Comparison of ENCODE assay signal across 26 mouse cellular contexts in the genomic region with DNA sequence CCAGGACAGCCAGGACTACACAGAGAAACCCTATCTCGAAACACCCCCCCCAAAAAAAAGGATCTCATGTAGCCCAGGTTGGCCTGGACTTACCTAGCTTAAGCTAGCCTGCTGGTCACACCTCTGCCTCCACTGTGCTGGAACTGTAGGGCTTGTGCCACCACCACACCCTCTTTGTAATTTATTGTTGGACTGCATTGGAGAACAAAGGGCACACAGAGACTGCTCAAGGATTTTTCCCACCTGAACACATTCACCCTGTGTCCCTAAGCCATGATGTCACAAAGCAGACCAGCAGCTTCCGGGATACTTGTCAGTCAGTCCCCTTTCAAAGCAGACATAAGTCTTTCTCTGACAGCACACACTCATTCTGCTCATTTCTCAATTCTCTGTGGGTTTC.
"Had no signal": no experiment of that assay in that cellular context is flagged by ENCODE, and none has a peak within 500 bp of the region (broad histone marks: within the 10 kb centered on the region; RNA-seq: fewer than 3 reads in every experiment).

No protein-coding gene starts in this region.

- H3K4me2 ChIP-seq: heart, embryonic 11.5 days; heart, embryonic 13.5 days; heart, embryonic 15.5 days; hindbrain, embryonic 13.5 days; hindbrain, embryonic 15.5 days; kidney, embryonic 15.5 days; limb, embryonic 12.5 days; liver, embryonic 11.5 days; liver, embryonic 13.5 days had no signal

- H3K9ac ChIP-seq: heart, embryonic 13.5 days; heart, embryonic 15.5 days; hindbrain, embryonic 13.5 days; hindbrain, embryonic 15.5 days; kidney, embryonic 15.5 days; limb, embryonic 12.5 days; liver, embryonic 13.5 days had no signal

- H3K36me3 ChIP-seq: heart, embryonic 15.5 days; hindbrain, embryonic 13.5 days; hindbrain, embryonic 15.5 days; kidney, embryonic 15.5 days; limb, embryonic 10.5 days; limb, embryonic 12.5 days; liver, embryonic 13.5 days had no signal

- H3K9me3 ChIP-seq: heart, embryonic 13.5 days; heart, embryonic 15.5 days; hindbrain, embryonic 13.5 days; hindbrain, embryonic 15.5 days; kidney, embryonic 15.5 days; limb, embryonic 10.5 days; limb, embryonic 12.5 days; liver, embryonic 13.5 days had no signal

- H3K4me3 ChIP-seq: gastrocnemius, adult 2 months; heart, adult 2 months; heart, embryonic 13.5 days; heart, embryonic 15.5 days; hindbrain, embryonic 13.5 days; hindbrain, embryonic 15.5 days; kidney, embryonic 15.5 days; layer of hippocampus, adult 2 months; left cerebral cortex, adult 2 months; limb, embryonic 10.5 days; limb, embryonic 12.5 days; liver, embryonic 13.5 days had no signal

- ATAC-seq: hindbrain, postnatal 0 days had no signal

- H3K27ac ChIP-seq: gastrocnemius, adult 2 months; heart, adult 2 months; heart, embryonic 13.5 days; heart, embryonic 15.5 days; hindbrain, embryonic 13.5 days; hindbrain, embryonic 15.5 days; hindbrain, postnatal 0 days; kidney, embryonic 15.5 days; kidney, postnatal 0 days; layer of hippocampus, adult 2 months; left cerebral cortex, adult 2 months; limb, embryonic 10.5 days; limb, embryonic 12.5 days; liver, embryonic 13.5 days had no signal

- H3K27me3 ChIP-seq: heart, embryonic 13.5 days; hindbrain, embryonic 13.5 days; hindbrain, embryonic 15.5 days; kidney, embryonic 15.5 days; limb, embryonic 12.5 days had no signal

- DNase-seq: gastrocnemius, adult 2 months; gastrocnemius, postnatal 14 days; gastrocnemius, postnatal 36 days; heart, adult 11 months; heart, adult 2 months; heart, postnatal 14 days; heart, postnatal 36 days; kidney, adult 18-20 months; kidney, adult 9 months; kidney, postnatal 14 days; kidney, postnatal 36 days; liver; liver, embryonic 13.5 days had no signal
